Mouse (Mus musculus): Measurements from ENCODE around the gene Hsph1.

The Hsph1 gene

GRCm38 (mm10) chr5:149642366-149642765, 6.2 kb upstream of the Hsph1 start:
- DNase-seq (ENCODE audit: low spot score) = peak; percentile 44

- no peak for DNase-seq (ENCODE audit: low spot score)
Observed at GRCm38 (mm10) chr5:149641277-149641892, 5.2 kb upstream of the Hsph1 start.

GRCm38 (mm10) chr5:149637306-149637705, 1.1 kb upstream of the Hsph1 start:
- DNase-seq (ENCODE audit: low spot score) = no peak

GRCm38 (mm10) chr5:149635556-149635955, 620 bp downstream of the Hsph1 start:
- peak; percentile 54 for DNase-seq (ENCODE audit: low spot score)

- DNase-seq (ENCODE audit: low spot score) = no peak
Observed at GRCm38 (mm10) chr5:149634409-149635035, 1.7 kb downstream of the Hsph1 start.

GRCm38 (mm10) chr5:149625547-149625946, 10.6 kb downstream of the Hsph1 start:
- no peak for DNase-seq (ENCODE audit: low spot score)

GRCm38 (mm10) chr5:149623815-149624675, 12.1 kb downstream of the Hsph1 start:
- DNase-seq (ENCODE audit: low spot score) = no peak

- no peak for DNase-seq (ENCODE audit: low spot score)
Observed at GRCm38 (mm10) chr5:149622644-149623043, 13.5 kb downstream of the Hsph1 start.

GRCm38 (mm10) chr5:149622152-149622551, 14.0 kb downstream of the Hsph1 start:
- no peak for DNase-seq (ENCODE audit: low spot score)

GRCm38 (mm10) chr5:149617776-149618425, 18.3 kb downstream of the Hsph1 start:
- no peak for DNase-seq (ENCODE audit: low spot score)

- no peak for DNase-seq (ENCODE audit: low spot score)
Observed at GRCm38 (mm10) chr5:149616817-149617216, 19.4 kb downstream of the Hsph1 start.

GRCm38 (mm10) chr5:149616138-149616537, 20.0 kb downstream of the Hsph1 start:
- DNase-seq (ENCODE audit: low spot score) = no peak

GRCm38 (mm10) chr5:149612740-149613139, 23.4 kb downstream of the Hsph1 start:
- DNase-seq (ENCODE audit: low spot score) = no peak

GRCm38 (mm10) chr5:149612165-149612518, 24.0 kb downstream of the Hsph1 start:
- no peak for DNase-seq (ENCODE audit: low spot score)

GRCm38 (mm10) chr5:149611476-149612164, 24.6 kb downstream of the Hsph1 start:
- no peak for DNase-seq (ENCODE audit: low spot score)

- DNase-seq (ENCODE audit: low spot score) = no peak
Observed at GRCm38 (mm10) chr5:149607083-149607720, 29.0 kb downstream of the Hsph1 start.

- DNase-seq (ENCODE audit: low spot score) = no peak
Observed at GRCm38 (mm10) chr5:149603241-149603640, 32.9 kb downstream of the Hsph1 start.

- DNase-seq (ENCODE audit: low spot score) = no peak
Observed at GRCm38 (mm10) chr5:149601996-149602395, 34.2 kb downstream of the Hsph1 start.

- no peak for DNase-seq (ENCODE audit: low spot score)
Observed at GRCm38 (mm10) chr5:149597351-149597750, 38.8 kb downstream of the Hsph1 start.

GRCm38 (mm10) chr5:149594215-149594614, 42.0 kb downstream of the Hsph1 start:
- no peak for DNase-seq (ENCODE audit: low spot score)

GRCm38 (mm10) chr5:149589932-149590331, 46.2 kb downstream of the Hsph1 start:
- no peak for DNase-seq (ENCODE audit: low spot score)
